Mouse (Mus musculus) cerebellum, adult 8-10 months (tissue): ENCODE measurements around the gene Ccdc136.

Experiments used
- DNase-seq: peaks from one replicate; pipeline ENCODE4 v3.0.0; 2022

The Ccdc136 gene

GRCm38 (mm10) chr6:29396714-29397540 is 818 bp downstream of the Ccdc136 start:
- peak; percentile 41 for DNase-seq

DNA sequence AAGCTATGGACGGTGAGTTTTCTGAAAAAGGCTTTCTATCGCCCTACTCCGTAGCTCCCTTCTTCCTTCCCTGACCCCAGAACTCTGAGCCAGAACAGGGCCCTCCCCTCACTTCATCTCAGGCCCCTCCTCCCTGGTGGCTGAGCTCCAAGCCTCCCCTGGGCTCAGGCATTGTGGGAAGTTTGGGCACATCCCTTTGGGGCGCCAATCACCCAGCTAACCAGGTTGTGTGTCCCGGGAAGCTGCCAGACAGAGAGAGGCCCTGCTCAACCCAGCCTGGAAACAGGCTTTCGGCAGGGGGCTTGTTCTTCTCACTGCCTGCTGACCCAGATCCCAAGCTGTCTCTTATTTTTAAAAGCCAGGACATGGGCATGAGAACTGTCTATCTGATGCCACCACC is 1.5 kb downstream of the Ccdc136 start:
- DNase-seq: peak; percentile 60

DNA sequence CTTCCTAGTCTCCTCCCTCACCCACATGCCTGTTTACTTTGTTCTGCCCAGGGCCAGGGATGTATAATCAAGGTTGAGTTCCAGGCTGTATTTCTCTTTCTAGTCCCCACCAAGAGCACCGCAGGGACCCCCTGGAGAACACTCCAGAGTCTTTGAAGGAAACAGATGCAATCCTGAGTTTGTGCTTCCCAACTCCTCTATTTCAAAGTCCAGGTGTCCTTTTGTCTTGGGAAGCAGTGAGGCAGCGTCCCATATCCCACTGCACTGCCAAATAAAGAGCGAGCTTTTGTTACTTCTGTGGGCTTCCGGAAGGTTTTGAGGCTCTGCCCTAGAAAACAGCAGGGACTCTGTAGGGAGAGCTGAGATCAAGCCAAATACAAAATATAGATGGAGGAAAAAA is 3.7 kb downstream of the Ccdc136 start:
- DNase-seq: no peak

DNA sequence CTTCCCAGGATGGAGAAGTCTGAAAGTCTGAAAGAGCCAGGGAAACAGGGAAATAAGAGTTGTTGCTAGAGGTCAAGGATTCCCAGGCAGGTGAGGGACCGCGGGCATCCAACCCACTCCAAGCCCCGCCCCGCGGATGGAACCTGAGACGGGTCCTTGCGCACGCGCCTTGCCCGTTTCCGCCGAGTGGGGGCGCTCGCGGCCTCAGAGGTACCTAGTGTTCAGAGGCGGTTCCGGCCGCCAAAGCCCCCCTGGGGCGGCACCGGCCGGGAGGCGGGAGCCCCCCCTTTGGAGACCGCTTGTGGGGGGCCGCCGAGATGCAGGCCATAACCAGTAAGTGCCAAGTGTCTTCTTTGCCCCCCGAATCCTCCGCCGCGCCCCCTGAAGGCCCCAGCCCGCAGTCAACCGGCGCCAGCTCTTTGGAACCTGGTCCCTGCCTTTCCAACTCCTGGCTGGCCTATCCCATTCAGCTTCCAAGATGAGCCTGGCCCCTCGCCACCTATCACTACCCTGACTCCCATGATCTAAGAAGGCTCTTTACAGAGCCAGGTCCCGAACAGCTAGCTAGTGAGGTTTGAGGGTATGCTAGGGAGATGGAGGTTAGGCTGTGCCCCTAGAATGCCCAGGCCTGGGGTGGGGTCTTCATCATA is 6.7 kb downstream of the Ccdc136 start:
- no peak for DNase-seq

- DNase-seq: no peak
Measured at GRCm38 (mm10) chr6:29406412-29406811, 10.3 kb downstream of the Ccdc136 start.

- DNase-seq: no peak
Measured at GRCm38 (mm10) chr6:29415446-29415845, 19.3 kb downstream of the Ccdc136 start.

GRCm38 (mm10) chr6:29420596-29420995 is 24.5 kb downstream of the Ccdc136 start:
- no peak for DNase-seq

GRCm38 (mm10) chr6:29425118-29425517 is 29.0 kb downstream of the Ccdc136 start:
- DNase-seq: no peak

GRCm38 (mm10) chr6:29426331-29426730 is 30.2 kb downstream of the Ccdc136 start:
- DNase-seq: no peak

DNA sequence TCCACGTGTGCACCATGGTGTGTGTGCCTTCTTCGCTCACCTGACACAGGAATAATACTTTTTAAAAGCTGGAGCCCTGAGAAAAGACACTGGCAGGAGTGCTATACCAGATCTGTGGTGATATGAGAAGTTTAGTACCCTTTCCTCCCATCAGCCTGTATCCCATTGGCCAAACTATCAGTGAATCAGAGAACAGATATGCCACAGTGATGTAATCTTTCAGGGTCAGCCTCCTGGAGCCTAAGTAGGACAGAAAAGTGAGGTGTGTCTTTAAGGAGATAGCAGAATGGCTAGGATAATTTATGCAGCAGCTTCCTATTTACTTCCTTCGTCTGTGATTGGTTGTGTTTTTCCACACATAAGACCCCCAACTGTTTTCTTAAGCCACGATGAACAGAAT is 32.1 kb downstream of the Ccdc136 start:
- no peak for DNase-seq

DNA sequence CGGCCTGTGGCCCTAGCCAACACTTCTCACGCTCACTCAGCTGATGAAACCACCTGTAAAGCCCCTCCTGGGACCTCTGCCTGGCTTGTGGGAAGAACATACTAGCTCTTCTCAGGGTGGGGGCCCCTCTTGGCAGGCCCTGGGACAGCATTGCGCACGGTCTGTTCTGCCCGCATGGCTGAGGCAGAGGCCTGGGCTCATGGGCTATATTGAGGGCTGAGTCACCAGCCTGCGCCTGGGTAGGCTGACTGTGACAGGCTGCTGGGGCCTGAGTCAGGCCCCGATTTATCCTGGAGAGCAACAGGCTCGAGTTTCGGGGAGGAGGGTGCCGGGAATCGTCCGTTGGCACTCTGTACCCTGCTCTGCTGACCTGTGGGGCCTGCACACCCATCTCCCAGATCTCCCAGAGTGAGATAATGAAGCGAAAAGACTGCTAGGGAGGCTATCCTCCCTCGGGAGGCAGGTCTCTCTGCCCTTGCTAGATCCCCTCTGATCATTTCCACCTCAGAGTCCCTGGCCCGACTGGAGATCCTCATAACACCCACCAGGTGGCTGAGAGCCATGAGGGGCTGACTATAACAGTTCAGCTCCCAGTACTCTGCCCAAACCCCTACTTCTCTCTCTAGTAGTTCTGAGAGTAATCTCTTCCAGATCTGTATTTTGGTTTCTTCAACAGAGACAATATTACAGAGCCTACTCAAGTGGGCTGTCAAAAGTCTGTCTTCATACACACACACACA is 34.7 kb downstream of the Ccdc136 start:
- DNase-seq: no peak

DNA sequence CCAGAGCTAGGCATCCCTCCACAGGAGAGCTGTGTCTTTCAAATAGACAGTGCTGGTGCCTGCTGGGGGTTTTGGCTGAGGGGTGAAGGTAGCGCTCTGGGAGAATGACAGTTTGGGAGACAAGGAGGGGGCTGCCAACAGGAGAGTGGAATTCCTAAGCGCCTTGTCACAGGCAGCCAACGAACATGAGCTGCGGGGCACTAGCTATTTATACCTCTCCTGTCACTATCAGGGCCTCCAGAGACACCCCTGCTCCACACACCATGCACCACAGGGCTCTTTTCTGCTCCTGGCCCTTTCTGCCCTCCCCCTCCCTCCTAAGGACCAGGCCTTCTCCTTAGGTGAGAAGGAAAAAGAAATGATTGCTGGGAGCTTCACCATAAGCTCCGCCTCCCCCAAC is 35.4 kb downstream of the Ccdc136 start:
- DNase-seq: no peak

DNA sequence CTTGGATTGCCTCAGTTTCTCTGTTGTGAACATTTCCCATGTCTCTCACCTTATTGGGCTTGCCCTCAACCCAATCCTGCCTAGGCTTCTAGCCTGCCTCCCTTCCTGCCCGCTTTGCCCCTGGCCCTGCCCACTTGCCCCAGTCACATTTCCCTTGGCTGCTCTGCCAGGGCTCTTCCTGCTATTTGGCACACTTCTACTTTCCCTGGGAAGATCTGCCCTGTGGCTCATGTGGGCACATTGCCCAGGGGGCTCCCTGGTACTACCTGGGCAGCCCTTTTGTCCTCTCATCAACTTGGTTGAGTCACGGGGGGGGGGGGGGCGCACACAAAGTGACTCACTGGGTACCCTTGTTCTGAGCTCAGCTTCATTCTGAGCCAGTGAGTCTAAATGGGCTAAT is 36.0 kb downstream of the Ccdc136 start:
- DNase-seq: no peak

DNA sequence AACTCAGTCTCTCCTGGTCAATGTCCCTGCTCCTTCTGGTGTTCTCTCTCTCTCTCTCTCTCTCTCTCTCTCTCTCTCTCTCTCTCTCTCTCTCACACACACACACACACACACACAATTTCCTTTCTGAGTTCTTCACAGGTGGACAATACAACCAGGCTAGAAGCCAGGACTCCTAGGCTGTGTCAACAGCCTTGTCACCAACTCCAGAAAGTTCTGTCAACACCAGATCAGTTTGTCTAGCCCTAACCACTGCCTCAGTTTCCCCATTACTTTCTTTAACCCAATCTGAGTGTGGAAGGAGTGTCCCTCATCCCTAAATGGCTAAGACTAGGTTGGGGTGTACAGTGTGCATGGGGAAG is 36.5 kb downstream of the Ccdc136 start:
- no peak for DNase-seq

- DNase-seq: no peak
Measured at GRCm38 (mm10) chr6:29433038-29433803, 37.1 kb downstream of the Ccdc136 start, which contains the start of gene Flnc. TSS of gene Flnc (plus strand) at chr6:29433256.

DNA sequence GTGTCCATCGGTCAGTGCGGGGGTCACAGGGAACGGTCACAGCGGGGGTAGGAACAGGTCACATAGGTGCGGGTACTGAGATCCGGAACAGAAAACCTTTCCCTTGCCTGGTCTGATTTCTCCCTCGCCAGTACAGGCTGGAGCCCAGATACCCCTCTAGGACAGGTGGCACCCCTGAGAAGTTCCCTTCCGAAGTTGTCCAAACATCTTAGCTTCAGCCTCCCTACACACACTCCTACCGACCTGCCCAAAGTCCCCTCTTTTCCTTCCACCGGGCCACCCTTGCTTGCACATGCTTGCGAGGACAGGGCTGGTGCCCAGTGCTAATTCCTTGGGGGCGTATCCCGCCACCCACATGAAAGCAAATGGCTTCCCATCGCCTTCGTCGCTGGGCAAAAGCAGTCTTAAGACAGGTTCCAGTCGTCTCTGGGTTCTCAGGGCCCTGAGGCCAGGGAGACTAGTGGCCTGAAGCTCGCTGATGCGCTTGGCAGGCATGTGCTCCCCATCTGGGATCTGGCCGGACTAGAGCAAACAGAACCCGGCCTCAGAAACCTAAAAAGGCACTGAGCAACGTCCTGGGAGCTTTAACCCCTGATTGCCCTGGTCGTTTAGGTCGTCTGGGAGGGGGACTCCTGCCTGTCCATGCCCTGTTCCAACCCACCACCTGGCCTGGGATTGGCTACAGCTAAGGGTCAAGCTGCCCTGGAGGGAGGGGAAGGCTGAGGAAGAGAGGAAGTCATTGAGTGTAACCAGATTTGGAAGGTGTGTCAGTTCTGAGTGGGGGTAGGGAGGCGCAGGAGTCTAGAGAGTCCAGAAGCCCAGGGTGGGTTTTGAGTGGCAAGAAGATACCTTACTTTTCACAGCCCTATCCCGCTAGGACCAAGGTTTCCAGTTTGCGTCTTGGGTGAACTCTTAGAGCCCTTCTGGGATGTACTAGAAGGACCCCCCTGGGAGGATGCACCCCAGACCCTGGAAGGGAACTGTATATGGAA is 38.0 kb downstream of the Ccdc136 start:
- no peak for DNase-seq

GRCm38 (mm10) chr6:29434911-29435691 is 39.0 kb downstream of the Ccdc136 start:
- DNase-seq: no peak

GRCm38 (mm10) chr6:29435940-29436451 is 39.9 kb downstream of the Ccdc136 start:
- no peak for DNase-seq

DNA sequence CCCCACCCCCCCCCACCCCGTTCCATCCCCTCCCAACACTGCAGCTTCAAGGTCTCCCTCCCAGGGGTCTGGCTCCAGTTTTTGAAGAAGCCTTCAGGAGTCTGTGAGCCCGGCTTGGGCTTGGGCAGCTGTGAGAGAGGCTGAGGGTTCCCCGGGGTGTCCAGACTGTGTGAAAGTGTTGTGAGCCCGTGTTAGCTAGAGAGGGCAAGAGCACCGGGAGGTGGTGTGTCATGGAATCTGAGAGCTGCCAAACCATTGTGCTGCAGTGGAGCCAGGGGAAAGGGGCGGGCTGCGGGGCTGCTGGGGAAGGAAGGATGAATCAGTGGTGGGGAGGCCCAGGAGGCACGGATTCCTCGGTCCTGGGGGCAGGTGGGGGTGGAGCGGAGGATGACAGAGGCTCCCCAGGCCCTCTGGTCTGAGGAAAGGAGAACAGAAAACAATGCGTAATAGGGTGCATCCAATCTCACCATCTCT is 40.4 kb downstream of the Ccdc136 start:
- DNase-seq: no peak

DNA sequence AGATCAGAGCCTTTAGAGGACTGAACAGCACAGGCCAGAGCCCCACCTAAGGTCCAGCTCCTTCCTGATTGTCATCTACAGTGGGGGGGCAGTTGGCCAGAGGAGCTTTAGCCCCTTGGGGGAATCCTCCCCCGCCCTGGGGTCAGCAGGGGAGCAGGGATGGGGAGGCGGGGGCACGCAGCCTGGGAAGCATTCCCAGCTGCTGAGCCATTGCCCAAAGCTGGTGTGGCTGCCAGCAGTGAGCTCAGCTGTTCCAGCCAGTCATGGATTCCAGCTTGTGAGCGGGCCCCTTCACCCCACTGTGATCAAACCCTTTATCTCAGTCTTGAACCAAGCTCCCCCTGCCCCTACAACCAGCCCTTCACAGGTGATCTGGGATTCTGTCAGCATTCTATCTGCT is 43.1 kb downstream of the Ccdc136 start:
- no peak for DNase-seq

DNA sequence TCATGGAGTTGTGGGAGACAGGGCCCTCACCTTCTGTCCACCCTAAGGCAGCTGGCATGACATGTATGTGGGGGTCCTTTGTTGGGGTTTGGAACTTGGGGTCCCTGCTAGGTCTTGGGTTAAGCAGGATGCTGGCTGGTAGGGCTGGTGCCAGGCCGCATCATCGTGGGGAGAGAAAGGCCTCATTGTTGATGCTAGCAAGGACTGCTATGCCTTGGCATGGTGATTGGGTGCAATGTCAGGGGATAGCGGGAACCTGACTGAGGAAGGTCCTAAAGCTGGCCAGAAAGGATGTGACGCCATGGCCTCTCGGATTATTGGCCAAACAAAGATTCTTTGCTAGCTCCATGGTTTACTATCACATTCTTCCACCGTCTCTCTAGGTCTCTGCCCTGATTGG is 43.7 kb downstream of the Ccdc136 start:
- no peak for DNase-seq
